Mouse (Mus musculus) forebrain, embryonic 11.5 days (tissue): ENCODE results near the gene Plekhg1. TPM values are rescaled to one million over a fixed set of nuclear protein-coding genes. Genes with fewer than 3 reads are reported as not detected.

ENCODE experiments used
- ATAC-seq: fragments of 200-750 bp; cut with Nextera tagmentation; replicated peaks from 2 replicates; pipeline ENCODE4 v1.8.0; 2017; ENCODE audit warnings: moderate TSS enrichment; ENCODE audit not compliant: low FRiP score
- DNase-seq: peaks from one replicate; pipeline ENCODE4 v3.0.0-alpha.2; 2017; ENCODE audit warnings: low spot score
- H3K27ac ChIP-seq: fragments of 300-500 bp; sonication (generic); 2 replicates; pipeline ENCODE4 v1.5.1; 2014; ENCODE audit warnings: low read depth, low read length
- H3K27me3 ChIP-seq: fragments of 300-500 bp; sonication (generic); 2 replicates; pipeline ENCODE4 v1.6.1; 2014; ENCODE audit warnings: mild to moderate bottlenecking, low read length, mixed read lengths; ENCODE audit not compliant: control insufficient read depth, insufficient read depth
- H3K36me3 ChIP-seq: fragments of 300-500 bp; sonication (generic); 2 replicates; pipeline ENCODE4 v1.6.1; 2014; ENCODE audit warnings: mild to moderate bottlenecking, low read length, moderate library complexity, mixed read lengths; ENCODE audit not compliant: control insufficient read depth, insufficient read depth
- H3K4me1 ChIP-seq: fragments of 300-500 bp; sonication (generic); replicated peaks from 2 replicates; pipeline ENCODE4 v1.6.1; 2014; ENCODE audit warnings: low read length, mixed read lengths; ENCODE audit not compliant: control insufficient read depth, insufficient read depth
- H3K4me2 ChIP-seq: fragments of 300-500 bp; sonication (generic); 2 replicates; pipeline ENCODE4 v1.6.1; 2014; ENCODE audit warnings: low read depth, mild to moderate bottlenecking, low read length, moderate library complexity, mixed read lengths; ENCODE audit not compliant: severe bottlenecking
- H3K4me3 ChIP-seq: fragments of 300-500 bp; sonication (generic); 2 replicates; pipeline ENCODE4 v1.5.1; 2014; ENCODE audit warnings: low read depth, low read length
- H3K9ac ChIP-seq: fragments of 300-500 bp; sonication (generic); 2 replicates; pipeline ENCODE4 v1.6.1; 2014; ENCODE audit warnings: low read length
- H3K9me3 ChIP-seq: fragments of 300-500 bp; sonication (generic); 2 replicates; pipeline ENCODE4 v1.6.1; 2016; ENCODE audit warnings: low read length, mixed read lengths; ENCODE audit not compliant: control insufficient read depth
- WGBS: fragments of 180-500 bp; shearing (Covaris S2); extraction: QIAGEN DNeasy Blood & Tissue Kit; methylation state at CpG from one replicate; pipeline ENCODE4 v1.1.7; 2014; 5-methylcytosine and 5-hydroxymethylcytosine counted together
- polyA plus RNA-seq: library from polyadenylated mRNA; unstranded; fragments of >200 nt; fragmentation: Nextera tagmentation; extraction: Ambion mirVana; gene quantifications from 2 replicates; pipeline ENCODE4 v1.2.1, GENCODE M21; 2014

Gene Plekhg1
- polyA plus RNA-seq, 1 experiment from 2014 or later, result 15.7 TPM

DNA sequence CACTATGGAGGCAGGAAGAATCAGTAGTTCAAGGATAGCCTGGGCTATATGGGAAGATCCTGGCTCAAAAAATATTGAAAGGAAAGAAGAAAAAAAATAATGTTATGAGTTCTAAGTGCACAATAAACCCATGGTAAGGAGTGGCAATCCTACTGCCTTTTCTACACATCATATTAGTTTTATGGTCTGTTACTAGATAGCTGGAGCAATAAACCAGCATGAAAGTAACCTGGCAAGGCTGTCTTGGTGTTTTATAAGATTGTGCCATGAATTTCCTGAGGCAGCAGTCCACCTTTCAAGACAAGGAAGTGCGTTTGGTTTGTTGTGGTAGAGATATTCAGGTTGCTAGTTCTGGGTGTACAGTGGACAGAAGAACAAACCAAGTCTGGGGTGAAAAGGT, 9.4 kb downstream of the Plekhg1 start:
- H3K27me3 ChIP-seq, result no peaks in the 10 kb centered on the region
- WGBS, result 88% methylated on average over 1 of the region's 1 CpGs
- H3K9me3 ChIP-seq, result no peaks in the 10 kb centered on the region; the same call in 1 of the 2 replicates
- no peaks in the 10 kb centered on the region for H3K36me3 ChIP-seq
- no peak overlapping the region for H3K4me2 ChIP-seq
- no peak for ATAC-seq
- H3K4me1 ChIP-seq, result no peaks in the 10 kb centered on the region
- DNase-seq, result no peak
- H3K4me3 ChIP-seq, result no peak overlapping the region
- no peak overlapping the region for H3K9ac ChIP-seq
- no peak overlapping the region for H3K27ac ChIP-seq

DNA sequence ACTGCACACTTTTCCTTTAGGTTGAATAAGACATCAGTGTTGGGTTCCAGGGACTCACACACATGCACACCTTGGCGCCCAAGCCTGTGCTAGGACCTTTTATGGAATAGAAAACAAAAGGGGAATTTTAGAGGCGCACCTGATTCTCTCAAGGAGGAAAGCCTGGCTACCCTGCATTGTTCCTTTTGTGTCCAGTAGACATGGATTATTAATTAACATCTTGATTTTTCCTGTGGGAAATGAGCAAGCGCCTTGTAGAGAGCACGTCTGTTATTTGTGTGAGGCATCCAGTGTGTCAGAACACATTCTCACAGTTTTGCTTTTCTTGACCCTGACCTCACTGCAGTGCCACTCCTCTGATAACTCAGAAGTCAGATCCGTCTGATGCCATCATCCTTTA, 21.8 kb downstream of the Plekhg1 start:
- Histone ChIP-seq H3K4me2 (no peak overlapping the region), H3K4me3 (no peak overlapping the region), H3K9ac (no peak overlapping the region), H3K4me1 (peaks cover 2% of the 10 kb centered on the region; the same call in 1 of the 2 replicates), H3K27ac (no peak overlapping the region), H3K9me3 (no peaks in the 10 kb centered on the region), H3K27me3 (no peaks in the 10 kb centered on the region), H3K36me3 (no peaks in the 10 kb centered on the region)
- 70% methylated on average over 5 of the region's 5 CpGs for WGBS
- ATAC-seq (no peak), DNase-seq (no peak)

DNA sequence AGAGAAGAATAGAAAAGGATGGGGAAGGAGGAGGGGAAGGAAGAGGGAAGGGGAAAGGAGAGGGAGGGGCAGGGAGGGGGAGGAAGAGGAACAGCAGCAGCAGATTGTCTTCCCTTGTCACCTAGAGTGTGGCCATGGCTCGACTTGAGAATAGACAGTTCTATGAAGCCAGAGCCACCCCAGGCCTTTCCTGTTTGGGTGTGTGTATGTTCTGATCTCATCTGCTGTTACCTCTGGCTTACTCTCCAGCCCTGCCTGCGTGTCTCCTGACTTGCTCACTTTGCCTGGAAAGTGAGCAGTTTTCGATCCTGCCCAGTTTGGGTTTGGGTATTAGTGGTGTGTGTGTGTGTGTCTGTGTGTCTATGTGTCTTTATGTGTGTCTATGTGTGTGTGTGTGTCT, 23.0 kb downstream of the Plekhg1 start:
- no peak for ATAC-seq
- Histone ChIP-seq H3K4me2 (no peak overlapping the region), H3K27ac (no peak overlapping the region), H3K27me3 (no peaks in the 10 kb centered on the region), H3K9me3 (no peaks in the 10 kb centered on the region), H3K9ac (no peak overlapping the region), H3K4me1 (peaks cover 2% of the 10 kb centered on the region; the same call in 1 of the 2 replicates), H3K4me3 (no peak overlapping the region), H3K36me3 (no peaks in the 10 kb centered on the region)
- DNase-seq, result no peak
- WGBS, result 70% methylated on average over 3 of the region's 3 CpGs

- no peak overlapping the region for H3K4me3 ChIP-seq
- WGBS, result 92% methylated on average over 5 of the region's 5 CpGs
- no peaks in the 10 kb centered on the region for H3K27me3 ChIP-seq
- H3K4me1 ChIP-seq, result no peaks in the 10 kb centered on the region
- H3K9me3 ChIP-seq, result no peaks in the 10 kb centered on the region
- H3K36me3 ChIP-seq, result no peaks in the 10 kb centered on the region
- H3K9ac ChIP-seq, result no peak overlapping the region
- H3K4me2 ChIP-seq, result no peak overlapping the region
- no peak overlapping the region for H3K27ac ChIP-seq
- ATAC-seq (no peak), DNase-seq (no peak)
Measured at GRCm38 (mm10) chr10:3769131-3769530, 29.0 kb downstream of the Plekhg1 start.

GRCm38 (mm10) chr10:3774330-3774729, 34.2 kb downstream of the Plekhg1 start:
- no peaks in the 10 kb centered on the region for H3K4me1 ChIP-seq
- H3K27ac ChIP-seq, result no peak overlapping the region
- no peak overlapping the region for H3K4me2 ChIP-seq
- no peaks in the 10 kb centered on the region for H3K9me3 ChIP-seq
- no peak overlapping the region for H3K9ac ChIP-seq
- H3K36me3 ChIP-seq, result no peaks in the 10 kb centered on the region
- WGBS, result 88% methylated on average over 2 of the region's 2 CpGs
- no peak for ATAC-seq
- DNase-seq, result no peak
- H3K27me3 ChIP-seq, result no peaks in the 10 kb centered on the region
- no peak overlapping the region for H3K4me3 ChIP-seq

DNA sequence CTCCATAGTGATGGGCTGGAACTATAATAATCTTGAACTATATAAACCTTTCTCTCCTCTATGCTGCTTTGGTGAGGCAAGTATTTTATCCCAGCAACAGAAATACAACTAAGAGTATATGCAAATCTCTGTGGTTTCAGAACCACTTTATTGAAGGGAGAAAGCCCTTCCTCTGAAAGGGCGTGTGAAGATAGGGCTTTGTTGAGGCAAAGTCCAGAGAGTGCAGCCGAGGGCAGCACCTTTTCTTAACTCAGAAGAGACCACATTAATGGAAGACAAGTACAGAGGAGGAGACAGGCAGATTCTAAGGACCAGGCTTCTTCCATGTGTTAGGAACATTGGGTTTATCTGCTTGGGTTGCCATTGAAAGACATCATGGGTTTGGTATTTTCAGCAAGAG, 36.6 kb downstream of the Plekhg1 start:
- WGBS, result 74% methylated on average over 2 of the region's 2 CpGs
- no peak for ATAC-seq
- no peaks in the 10 kb centered on the region for H3K27me3 ChIP-seq

GRCm38 (mm10) chr10:3785362-3785761, 45.2 kb downstream of the Plekhg1 start:
- Histone ChIP-seq H3K4me1 (no peaks in the 10 kb centered on the region), H3K9ac (no peak overlapping the region), H3K36me3 (no peaks in the 10 kb centered on the region), H3K27me3 (no peaks in the 10 kb centered on the region), H3K27ac (no peak overlapping the region), H3K4me3 (no peak overlapping the region), H3K9me3 (no peaks in the 10 kb centered on the region), H3K4me2 (no peak overlapping the region)
- DNase-seq (no peak), ATAC-seq (no peak)
- WGBS, result 92% methylated on average over 4 of the region's 4 CpGs

More for the DNA sequence above, 36.6 kb downstream of the Plekhg1 start:
- Histone ChIP-seq H3K4me2 (no peak overlapping the region), H3K4me1 (no peaks in the 10 kb centered on the region), H3K36me3 (no peaks in the 10 kb centered on the region), H3K27ac (no peak overlapping the region), H3K9me3 (no peaks in the 10 kb centered on the region), H3K9ac (no peak overlapping the region), H3K4me3 (no peak overlapping the region)
- no peak for DNase-seq

- no peaks in the 10 kb centered on the region for H3K4me1 ChIP-seq
- no peak overlapping the region for H3K27ac ChIP-seq
- no peaks in the 10 kb centered on the region for H3K27me3 ChIP-seq
- no peak overlapping the region for H3K9ac ChIP-seq
- no peak for DNase-seq
- no peak overlapping the region for H3K4me3 ChIP-seq
- no peak overlapping the region for H3K4me2 ChIP-seq
- H3K36me3 ChIP-seq, result no peaks in the 10 kb centered on the region
- ATAC-seq, result no peak
- no peaks in the 10 kb centered on the region for H3K9me3 ChIP-seq
- 90% methylated on average over 4 of the region's 4 CpGs for WGBS
Measured at GRCm38 (mm10) chr10:3786531-3786930, 46.4 kb downstream of the Plekhg1 start.

- Histone ChIP-seq H3K36me3 (no peaks in the 10 kb centered on the region), H3K27ac (no peak overlapping the region), H3K4me2 (no peak overlapping the region), H3K4me3 (no peak overlapping the region), H3K4me1 (no peaks in the 10 kb centered on the region), H3K27me3 (no peaks in the 10 kb centered on the region), H3K9ac (no peak overlapping the region), H3K9me3 (no peaks in the 10 kb centered on the region)
- DNase-seq (no peak), ATAC-seq (no peak)
- WGBS, result 88% methylated on average over 5 of the region's 5 CpGs
Measured at GRCm38 (mm10) chr10:3787006-3787405, 46.8 kb downstream of the Plekhg1 start.
